Mouse (Mus musculus): Measurements from ENCODE around the gene Esf1. TPM values are rescaled to one million over a fixed set of nuclear protein-coding genes. Genes with fewer than 3 reads are reported as not detected.

Gene Esf1
- total and polyA plus RNA-seq, 3 experiments, result 27.3 to 73.2 (median 41.8) TPM

GRCm38 (mm10) chr2:140078600-140079280, 91.6 kb downstream of the Esf1 start:
- TF ChIP-seq MAFK (IDR thresholded peaks at IDR 0.05; ENCODE audit: insufficient replicate concordance, low read length) (no peak), TCF12 (IDR thresholded peaks at IDR 0.05; ENCODE audit: low read depth, low read length) (no peak), MYC (IDR thresholded peaks at IDR 0.05; ENCODE audit: low read depth, low read length) (no peak), ETS1 (conservative IDR thresholded peaks at IDR 0.05; ENCODE audit: low read depth, low read length) (no peak), SMC3 (IDR thresholded peaks at IDR 0.05; ENCODE audit: low read depth, low read length) (no peak), USF1 (IDR thresholded peaks at IDR 0.05; ENCODE audit: low read depth, low read length) (no peak), POLR2A (IDR thresholded peaks at IDR 0.05; ENCODE audit: low read depth, low read length) (no peak), EP300 (IDR thresholded peaks at IDR 0.05; ENCODE audit: low read length) (no peak)
- H3K4me1 ChIP-seq (ENCODE audit: control insufficient read depth in 1 of 2, insufficient read depth in 2 of 2), result peaks cover 0 to 4% of the 10 kb centered on the region in 2 experiments; a peak in 1 of 4 replicates
- no peak overlapping the region for H3K4me2 ChIP-seq (ENCODE audit: insufficient read depth, low read depth, poor library complexity, severe bottlenecking)
- no peak overlapping the region for H3K4me3 ChIP-seq (replicated peaks in 1 of 3; ENCODE audit: low read depth in 2 of 3, low read length in 2 of 3, poor library complexity in 1 of 3)
- H3K36me3 ChIP-seq (replicated peaks in 1 of 2; ENCODE audit: control insufficient read depth in 1 of 2, insufficient read depth in 1 of 2, low read length in 1 of 2), result no peaks in the 10 kb centered on the region
- no peaks in the 10 kb centered on the region for H3K79me2 ChIP-seq (replicated peaks; ENCODE audit: control insufficient read depth, extremely low read depth, insufficient read depth, poor library complexity, severe bottlenecking)
- dilution Hi-C loops (cut with MboI; ENCODE audit: extremely low pct_ligation_motif_present, extremely low pct_unique_long_range_greater_than_20kb, low sequenced_read_pairs), result no loop called here
- H3K27me3 ChIP-seq (replicated peaks), result no peaks in the 10 kb centered on the region
- DNase-seq (ENCODE audit: extremely low read depth), result no peak
- H3K27ac ChIP-seq (ENCODE audit: insufficient read depth, low read depth), result no peak overlapping the region
- H3K9me3 ChIP-seq (replicated peaks; ENCODE audit: low read length), result no peaks in the 10 kb centered on the region
- in situ Hi-C loops (cut with MboI; ENCODE audit: low pct_ligation_motif_present, low pct_unique_long_range_greater_than_20kb, low sequenced_read_pairs), result no loop called here
- H3K9ac ChIP-seq (ENCODE audit: insufficient read depth, low read depth), result no peak overlapping the region

- in situ Hi-C loops (cut with MboI; ENCODE audit: low pct_ligation_motif_present, low pct_unique_long_range_greater_than_20kb, low sequenced_read_pairs) (no loop called here), dilution Hi-C loops (cut with MboI; ENCODE audit: extremely low pct_ligation_motif_present, extremely low pct_unique_long_range_greater_than_20kb, low sequenced_read_pairs) (no loop called here)
- Histone ChIP-seq H3K4me1 (ENCODE audit: control insufficient read depth in 1 of 2, insufficient read depth in 2 of 2) (peaks cover 0 to 4% of the 10 kb centered on the region in 2 experiments; a peak in 1 of 4 replicates), H3K27me3 (replicated peaks) (no peaks in the 10 kb centered on the region), H3K4me3 (replicated peaks in 1 of 3; ENCODE audit: low read depth in 2 of 3, low read length in 2 of 3, poor library complexity in 1 of 3) (no peak overlapping the region), H3K27ac (ENCODE audit: insufficient read depth, low read depth) (no peak overlapping the region), H3K9ac (ENCODE audit: insufficient read depth, low read depth) (no peak overlapping the region), H3K4me2 (ENCODE audit: insufficient read depth, low read depth, poor library complexity, severe bottlenecking) (no peak overlapping the region), H3K9me3 (replicated peaks; ENCODE audit: low read length) (no peaks in the 10 kb centered on the region), H3K79me2 (replicated peaks; ENCODE audit: control insufficient read depth, extremely low read depth, insufficient read depth, poor library complexity, severe bottlenecking) (no peaks in the 10 kb centered on the region), H3K36me3 (replicated peaks in 1 of 2; ENCODE audit: control insufficient read depth in 1 of 2, insufficient read depth in 1 of 2, low read length in 1 of 2) (no peaks in the 10 kb centered on the region)
- no peak for TF ChIP-seq JUN (IDR thresholded peaks at IDR 0.05; ENCODE audit: insufficient read depth, low read depth, low read length)
- no peak for TF ChIP-seq NELFE (IDR thresholded peaks at IDR 0.05; ENCODE audit: low read depth, low read length)
- TF ChIP-seq PAX5 (IDR thresholded peaks at IDR 0.05; ENCODE audit: low read length), result no peak
- no peak for TF ChIP-seq ETS1 (conservative IDR thresholded peaks at IDR 0.05; ENCODE audit: low read depth, low read length)
- no peak for TF ChIP-seq TBP (conservative IDR thresholded peaks at IDR 0.05; ENCODE audit: low read depth, low read length)
- TF ChIP-seq HCFC1 (IDR thresholded peaks at IDR 0.05; ENCODE audit: low read depth, low read length), result no peak
- no peak for TF ChIP-seq MAFK (IDR thresholded peaks at IDR 0.05; ENCODE audit: insufficient replicate concordance, low read length)
- TF ChIP-seq MAX (IDR thresholded peaks at IDR 0.05; ENCODE audit: low read length), result no peak
- TF ChIP-seq MYC (IDR thresholded peaks at IDR 0.05; ENCODE audit: low read depth, low read length), result no peak
- TF ChIP-seq RAD21 (IDR thresholded peaks at IDR 0.05; ENCODE audit: low read depth, low read length), result no peak
- no peak for TF ChIP-seq MEF2A (IDR thresholded peaks at IDR 0.05; ENCODE audit: borderline replicate concordance, low read depth, low read length)
- no peak for DNase-seq (ENCODE audit: extremely low read depth)
Observed at GRCm38 (mm10) chr2:140077476-140077875, 92.9 kb downstream of the Esf1 start.
